Mouse (Mus musculus): Measurements from ENCODE around the gene 6030452D12Rik.

6030452D12Rik gene

GRCm38 (mm10) chr8:106500018-106500685 lies at the start of gene 6030452D12Rik:
Gene 6030452D12Rik, plus strand, starts transcription at chr8:106500522.
- in situ Hi-C loops (cut with MboI; ENCODE audit: unreplicated experiment in 2 of 2), result no loop called here

GRCm38 (mm10) chr8:106451301-106452085 lies 48.8 kb upstream of the 6030452D12Rik start:
- in situ Hi-C loops (cut with MboI; ENCODE audit: unreplicated experiment in 2 of 2), result no loop called here

- in situ Hi-C loops (cut with MboI; ENCODE audit: unreplicated experiment in 2 of 2), result no loop called here
Observed at GRCm38 (mm10) chr8:106452701-106453481, 47.4 kb upstream of the 6030452D12Rik start.

GRCm38 (mm10) chr8:106454036-106454435 lies 46.3 kb upstream of the 6030452D12Rik start:
- in situ Hi-C loops (cut with MboI; ENCODE audit: unreplicated experiment in 2 of 2), result no loop called here

- in situ Hi-C loops (cut with MboI; ENCODE audit: unreplicated experiment in 2 of 2), result no loop called here
Observed at GRCm38 (mm10) chr8:106462131-106462530, 38.2 kb upstream of the 6030452D12Rik start.

GRCm38 (mm10) chr8:106463795-106464194 lies 36.5 kb upstream of the 6030452D12Rik start:
- in situ Hi-C loops (cut with MboI; ENCODE audit: unreplicated experiment in 2 of 2), result no loop called here

- in situ Hi-C loops (cut with MboI; ENCODE audit: unreplicated experiment in 2 of 2), result no loop called here
Observed at GRCm38 (mm10) chr8:106469485-106469884, 30.8 kb upstream of the 6030452D12Rik start.

- in situ Hi-C loops (cut with MboI; ENCODE audit: unreplicated experiment in 2 of 2), result no loop called here
Observed at GRCm38 (mm10) chr8:106474001-106474400, 26.3 kb upstream of the 6030452D12Rik start.

GRCm38 (mm10) chr8:106504241-106504640 lies 3.9 kb downstream of the 6030452D12Rik start:
- in situ Hi-C loops (cut with MboI; ENCODE audit: unreplicated experiment in 2 of 2), result no loop called here

- in situ Hi-C loops (cut with MboI; ENCODE audit: unreplicated experiment in 2 of 2), result no loop called here
Observed at GRCm38 (mm10) chr8:106505328-106505965, 5.1 kb downstream of the 6030452D12Rik start.

- in situ Hi-C loops (cut with MboI; ENCODE audit: unreplicated experiment in 2 of 2), result no loop called here
Observed at GRCm38 (mm10) chr8:106506106-106506505, 5.8 kb downstream of the 6030452D12Rik start.

GRCm38 (mm10) chr8:106507761-106508331 lies 7.5 kb downstream of the 6030452D12Rik start:
- in situ Hi-C loops (cut with MboI; ENCODE audit: unreplicated experiment in 2 of 2), result no loop called here

GRCm38 (mm10) chr8:106508456-106508855 lies 8.1 kb downstream of the 6030452D12Rik start:
- in situ Hi-C loops (cut with MboI; ENCODE audit: unreplicated experiment in 2 of 2), result no loop called here

GRCm38 (mm10) chr8:106509079-106509780 lies 8.9 kb downstream of the 6030452D12Rik start:
- in situ Hi-C loops (cut with MboI; ENCODE audit: unreplicated experiment in 2 of 2), result no loop called here

GRCm38 (mm10) chr8:106510365-106510975 lies 10.1 kb downstream of the 6030452D12Rik start, which contains the start of gene Cdh3:
Gene Cdh3, plus strand, starts transcription at chr8:106510891.
- in situ Hi-C loops (cut with MboI; ENCODE audit: unreplicated experiment in 2 of 2), result no loop called here

- in situ Hi-C loops (cut with MboI; ENCODE audit: unreplicated experiment in 2 of 2), result no loop called here
Observed at GRCm38 (mm10) chr8:106511065-106511501, 10.8 kb downstream of the 6030452D12Rik start.

GRCm38 (mm10) chr8:106511531-106512041 lies 11.3 kb downstream of the 6030452D12Rik start:
- in situ Hi-C loops (cut with MboI; ENCODE audit: unreplicated experiment in 2 of 2), result no loop called here

GRCm38 (mm10) chr8:106512475-106513150 lies 12.3 kb downstream of the 6030452D12Rik start:
- in situ Hi-C loops (cut with MboI; ENCODE audit: unreplicated experiment in 2 of 2), result no loop called here

Data from v-Abl transformed pro-B cells (cell line).